Mouse (Mus musculus): ENCODE measurements at regions not wholly inside any gene's neighbourhood (a gene's known extent, or its start where the extent isn't known, plus 50 kb on each side); places are given as distances from the start of the nearest gene placed in this dataset.

DNA sequence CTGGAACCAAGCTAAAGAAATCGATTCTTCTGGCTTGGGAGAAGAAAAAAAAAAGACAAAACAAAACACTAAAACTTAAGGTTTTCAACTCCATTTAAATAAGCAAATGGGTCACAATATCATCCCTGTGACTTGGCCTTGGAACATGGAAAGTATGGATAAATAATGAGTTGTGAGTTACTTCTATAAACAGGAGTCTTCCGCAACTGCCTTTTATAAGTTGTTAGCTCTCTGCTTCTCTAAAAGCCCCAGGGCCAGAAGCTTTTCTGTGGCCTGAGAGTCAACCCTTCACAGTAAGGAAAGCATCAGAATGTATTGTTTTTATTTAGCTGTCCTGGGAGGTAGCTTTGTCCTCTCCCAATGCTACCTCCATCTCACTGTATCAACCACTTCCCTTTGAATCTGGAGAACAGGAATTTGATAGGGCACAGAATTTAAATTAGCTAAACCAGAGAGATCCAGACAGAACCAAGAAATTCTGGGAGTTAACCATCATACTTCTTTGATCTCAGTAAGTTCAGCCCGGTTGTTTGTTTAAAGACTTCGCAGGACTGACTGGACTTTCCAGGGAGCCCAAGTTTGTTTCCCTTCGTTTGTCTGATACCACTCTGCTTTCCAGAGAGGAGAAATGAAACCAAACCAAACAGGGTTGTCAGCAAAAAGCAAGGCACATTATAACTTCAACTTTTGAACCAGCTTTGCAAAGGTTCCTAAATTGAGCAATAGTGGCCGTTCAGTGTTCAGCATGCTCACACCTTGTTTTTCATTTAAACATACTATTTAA is 178.7 kb upstream of the Gas1 start:
- Histone ChIP-seq H3K36me3 (ENCODE audit: insufficient read depth) (no peaks in the 10 kb centered on the region), H3K9me3 (ENCODE audit: low read depth, low read length) (no peaks in the 10 kb centered on the region), H3K4me3 (ENCODE audit: low read depth, low read length) (no peak overlapping the region), H3K9ac (no peak overlapping the region), H3K27me3 (ENCODE audit: insufficient read depth, low read length) (no peaks in the 10 kb centered on the region), H3K4me2 (peak overlapping the region; percentile 25; the same call in 1 of the 2 replicates), H3K4me1 (ENCODE audit: insufficient read depth) (peaks cover 20% of the 10 kb centered on the region), H3K27ac (ENCODE audit: low read depth) (peak overlapping the region; percentile 71)
- 23% methylated on average over 6 of the region's 6 CpGs for WGBS
- DNase-seq (peak; percentile 76), ATAC-seq (ENCODE audit: insufficient read depth) (0 out of 2 replicates have a peak, but pooled peaks have one; percentile 39)
- TF ChIP-seq CTCF (IDR thresholded peaks at IDR 0.05; ENCODE audit: low read depth) = no peak

DNA sequence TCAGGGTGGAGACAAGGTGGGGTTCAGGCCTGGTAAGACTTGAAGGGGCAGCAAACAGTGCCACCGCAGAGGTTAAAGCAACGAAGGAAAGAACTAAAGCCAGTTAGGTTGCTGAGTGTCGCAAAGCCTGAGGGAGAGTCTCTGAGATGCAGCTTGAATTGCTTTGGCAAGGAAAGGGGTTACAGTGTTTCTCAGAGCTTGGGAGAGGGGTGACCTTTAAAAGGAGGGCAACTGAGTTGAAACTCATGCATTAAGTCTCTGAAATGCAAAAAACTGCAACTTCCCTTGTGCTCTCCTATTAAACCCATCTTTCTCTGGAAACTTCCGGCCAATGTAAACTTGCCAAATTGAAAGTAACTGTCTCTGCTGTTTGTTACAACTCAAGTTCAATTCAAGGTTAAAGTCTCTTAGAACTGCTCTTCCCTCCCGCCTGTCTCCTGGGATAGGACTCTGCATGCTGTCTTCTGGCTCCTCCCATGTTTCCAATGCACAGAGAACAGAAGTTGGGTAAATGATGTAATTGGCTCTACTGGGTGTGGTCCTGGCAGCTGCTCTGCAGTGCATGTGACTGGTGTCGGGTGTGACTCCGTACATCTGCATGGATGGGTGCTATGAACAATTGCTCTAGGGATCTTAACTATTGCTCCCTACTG is 181.4 kb upstream of the Gas1 start:
- Histone ChIP-seq H3K4me1 (ENCODE audit: insufficient read depth) (peaks cover 20% of the 10 kb centered on the region), H3K9ac (no peak overlapping the region), H3K36me3 (ENCODE audit: insufficient read depth) (no peaks in the 10 kb centered on the region), H3K27me3 (ENCODE audit: insufficient read depth, low read length) (no peaks in the 10 kb centered on the region), H3K9me3 (ENCODE audit: low read depth, low read length) (no peaks in the 10 kb centered on the region), H3K4me2 (no peak overlapping the region), H3K27ac (ENCODE audit: low read depth) (0 out of 2 replicates have a peak overlapping the region, but pooled peaks have one; percentile 56), H3K4me3 (ENCODE audit: low read depth, low read length) (no peak overlapping the region)
- ATAC-seq (ENCODE audit: insufficient read depth) = peak; percentile 75; the same call in 1 of the 2 replicates
- no peak for TF ChIP-seq CTCF (IDR thresholded peaks at IDR 0.05; ENCODE audit: low read depth)
- peak; percentile 72 for DNase-seq
- 56% methylated on average over 7 of the region's 7 CpGs for WGBS

DNA sequence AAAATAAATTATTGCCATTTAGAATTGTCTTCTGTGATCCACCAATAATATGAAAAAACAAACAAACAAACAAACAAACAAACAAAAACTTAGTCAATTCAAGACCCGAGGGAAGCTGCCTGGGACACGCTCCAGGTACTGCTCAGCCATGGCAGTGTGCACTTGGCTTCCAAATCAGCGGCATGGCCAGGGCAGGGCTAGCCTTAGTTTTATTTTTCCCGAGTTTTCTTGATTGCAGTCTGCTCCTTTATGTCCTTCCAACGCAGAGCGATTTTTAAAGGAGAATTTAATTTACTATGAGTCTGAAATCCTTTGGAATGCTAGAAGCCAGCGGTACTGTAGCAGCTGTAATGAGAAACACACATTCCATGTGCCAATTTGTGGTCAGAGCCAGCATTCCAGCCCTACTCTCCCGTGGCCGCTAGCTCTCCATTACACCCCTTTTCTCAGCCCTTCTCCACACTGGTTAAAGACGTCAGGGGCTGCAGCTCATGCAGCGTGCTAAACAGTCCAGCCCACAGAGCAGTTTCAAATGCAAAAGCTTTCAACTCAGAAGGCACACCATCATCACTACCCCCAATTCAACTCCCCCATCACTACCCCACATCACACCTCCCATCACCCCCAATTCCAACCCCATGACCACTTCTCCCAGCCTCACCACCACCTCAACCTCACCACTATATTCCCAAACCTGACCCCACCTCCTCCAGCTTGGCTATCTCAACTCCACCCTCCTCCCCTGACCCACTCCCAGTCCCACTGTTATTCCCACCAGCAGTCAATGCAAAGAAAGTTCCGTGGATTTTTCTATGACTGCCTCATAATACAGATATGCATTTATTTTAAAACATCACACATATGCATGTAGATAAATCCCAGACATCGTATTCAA is 187.9 kb upstream of the Gas1 start:
- no peak overlapping the region for H3K9ac ChIP-seq
- DNase-seq (peak; percentile 76), ATAC-seq (ENCODE audit: insufficient read depth) (peak; percentile 78; the same call in 1 of the 2 replicates)
- TF ChIP-seq CTCF (IDR thresholded peaks at IDR 0.05; ENCODE audit: low read depth) = no peak
- no peaks in the 10 kb centered on the region for H3K27me3 ChIP-seq (ENCODE audit: insufficient read depth, low read length)
- peaks cover 6% of the 10 kb centered on the region; the same call in 1 of the 2 replicates for H3K4me1 ChIP-seq (ENCODE audit: insufficient read depth)
- no peaks in the 10 kb centered on the region for H3K9me3 ChIP-seq (ENCODE audit: low read depth, low read length)
- no peak overlapping the region; the same call in 1 of the 2 replicates for H3K4me2 ChIP-seq
- WGBS = 32% methylated on average over 13 of the region's 13 CpGs
- peak overlapping the region; percentile 34 for H3K27ac ChIP-seq (ENCODE audit: low read depth)
- no peaks in the 10 kb centered on the region for H3K36me3 ChIP-seq (ENCODE audit: insufficient read depth)
- H3K4me3 ChIP-seq (ENCODE audit: low read depth, low read length) = no peak overlapping the region

DNA sequence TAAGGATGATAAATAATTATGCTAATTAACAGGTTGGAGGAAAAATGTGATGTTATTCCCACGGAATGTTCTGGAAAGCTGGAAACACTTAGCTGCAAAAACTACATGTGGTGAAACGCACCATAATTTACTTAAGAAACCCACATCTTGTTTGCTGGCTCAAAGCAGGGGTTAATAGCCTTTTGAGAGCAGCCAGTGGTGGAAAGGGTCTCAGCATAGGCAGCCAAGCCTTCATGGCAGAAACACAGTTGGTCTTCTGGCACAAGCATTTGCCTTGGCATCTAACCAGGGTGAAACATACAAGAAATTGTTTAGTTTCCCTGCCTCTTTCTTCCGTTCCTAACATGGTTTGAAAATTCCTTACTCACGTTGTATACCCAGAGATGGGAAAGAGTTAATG is 192.1 kb upstream of the Gas1 start:
- H3K36me3 ChIP-seq (ENCODE audit: insufficient read depth) = no peaks in the 10 kb centered on the region
- WGBS = 52% methylated on average over 4 of the region's 4 CpGs
- no peak overlapping the region for H3K27ac ChIP-seq (ENCODE audit: low read depth)
- no peak overlapping the region for H3K4me3 ChIP-seq (ENCODE audit: low read depth, low read length)
- DNase-seq (peak; percentile 57), ATAC-seq (ENCODE audit: insufficient read depth) (no peak)
- no peaks in the 10 kb centered on the region for H3K27me3 ChIP-seq (ENCODE audit: insufficient read depth, low read length)
- H3K9me3 ChIP-seq (ENCODE audit: low read depth, low read length) = no peaks in the 10 kb centered on the region
- H3K4me2 ChIP-seq = no peak overlapping the region
- no peak overlapping the region for H3K9ac ChIP-seq
- no peak for TF ChIP-seq CTCF (IDR thresholded peaks at IDR 0.05; ENCODE audit: low read depth)
- H3K4me1 ChIP-seq (ENCODE audit: insufficient read depth) = peaks cover 6% of the 10 kb centered on the region; the same call in 1 of the 2 replicates

DNA sequence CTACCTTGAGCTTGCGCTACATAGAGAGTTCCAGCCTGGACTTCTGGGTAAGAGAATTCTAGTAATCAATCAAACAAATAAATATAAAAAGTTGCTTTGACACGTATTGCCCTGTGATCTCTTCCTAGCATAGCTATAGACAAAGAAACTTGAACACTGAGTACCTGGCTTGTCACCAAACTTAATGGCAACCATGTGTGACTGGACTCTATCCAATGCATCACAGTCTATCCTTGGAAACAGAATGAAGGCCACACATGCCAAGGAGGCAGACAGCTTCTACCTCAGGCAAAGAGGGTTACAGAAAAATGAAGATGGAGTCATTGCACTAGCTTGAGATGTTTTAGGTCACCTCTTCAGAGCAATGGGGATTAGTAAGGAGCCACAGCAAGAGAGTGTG is 194.5 kb upstream of the Gas1 start:
- H3K36me3 ChIP-seq (ENCODE audit: insufficient read depth) = no peaks in the 10 kb centered on the region
- TF ChIP-seq CTCF (IDR thresholded peaks at IDR 0.05; ENCODE audit: low read depth) = no peak
- ATAC-seq (ENCODE audit: insufficient read depth) (no peak), DNase-seq (no peak)
- H3K27me3 ChIP-seq (ENCODE audit: insufficient read depth, low read length) = no peaks in the 10 kb centered on the region
- no peak overlapping the region for H3K9ac ChIP-seq
- 84% methylated on average over 2 of the region's 2 CpGs for WGBS
- no peak overlapping the region for H3K27ac ChIP-seq (ENCODE audit: low read depth)
- H3K4me1 ChIP-seq (ENCODE audit: insufficient read depth) = peaks cover 3% of the 10 kb centered on the region; the same call in 1 of the 2 replicates
- no peak overlapping the region for H3K4me2 ChIP-seq
- no peak overlapping the region for H3K4me3 ChIP-seq (ENCODE audit: low read depth, low read length)
- H3K9me3 ChIP-seq (ENCODE audit: low read depth, low read length) = no peaks in the 10 kb centered on the region

DNA sequence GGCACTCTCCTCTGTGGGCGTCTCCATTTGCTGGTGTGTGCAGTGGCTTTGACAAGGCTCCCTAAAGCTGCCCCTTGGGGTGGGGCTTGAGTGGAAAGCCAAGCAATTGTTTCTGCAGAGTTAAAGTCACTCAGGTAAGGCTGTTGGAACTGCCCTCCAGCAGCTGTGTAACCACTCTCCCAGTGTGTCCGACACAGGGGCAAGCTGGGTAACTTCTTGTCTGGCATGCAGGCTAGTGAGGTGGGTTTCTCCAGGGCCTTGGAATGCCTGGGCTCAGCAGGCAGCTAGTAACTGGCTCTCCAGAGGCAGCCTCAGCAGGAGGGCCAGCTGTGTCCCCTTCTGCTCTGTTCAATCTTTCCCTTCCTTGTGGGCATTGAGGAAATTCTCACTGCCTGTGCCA is 199.5 kb upstream of the Gas1 start:
- Histone ChIP-seq H3K36me3 (ENCODE audit: insufficient read depth) (no peaks in the 10 kb centered on the region), H3K27me3 (ENCODE audit: insufficient read depth, low read length) (no peaks in the 10 kb centered on the region), H3K9ac (no peak overlapping the region), H3K4me2 (no peak overlapping the region), H3K9me3 (ENCODE audit: low read depth, low read length) (no peaks in the 10 kb centered on the region), H3K4me3 (ENCODE audit: low read depth, low read length) (no peak overlapping the region), H3K27ac (ENCODE audit: low read depth) (peak overlapping the region; percentile 26; the same call in 1 of the 2 replicates), H3K4me1 (ENCODE audit: insufficient read depth) (no peaks in the 10 kb centered on the region)
- no peak for TF ChIP-seq CTCF (IDR thresholded peaks at IDR 0.05; ENCODE audit: low read depth)
- 54% methylated on average over 2 of the region's 2 CpGs for WGBS
- peak; percentile 21 for DNase-seq
- ATAC-seq (ENCODE audit: insufficient read depth) = peak; percentile 79

All from lung, embryonic 14.5 days (tissue).